Mouse (Mus musculus): Measurements from ENCODE around the gene Noto. TPM values are rescaled to one million over a fixed set of nuclear protein-coding genes. Genes with fewer than 3 reads are reported as not detected.

Noto gene
- polyA plus RNA-seq (2012; rRNA removed): not detected in 2 replicates

DNA sequence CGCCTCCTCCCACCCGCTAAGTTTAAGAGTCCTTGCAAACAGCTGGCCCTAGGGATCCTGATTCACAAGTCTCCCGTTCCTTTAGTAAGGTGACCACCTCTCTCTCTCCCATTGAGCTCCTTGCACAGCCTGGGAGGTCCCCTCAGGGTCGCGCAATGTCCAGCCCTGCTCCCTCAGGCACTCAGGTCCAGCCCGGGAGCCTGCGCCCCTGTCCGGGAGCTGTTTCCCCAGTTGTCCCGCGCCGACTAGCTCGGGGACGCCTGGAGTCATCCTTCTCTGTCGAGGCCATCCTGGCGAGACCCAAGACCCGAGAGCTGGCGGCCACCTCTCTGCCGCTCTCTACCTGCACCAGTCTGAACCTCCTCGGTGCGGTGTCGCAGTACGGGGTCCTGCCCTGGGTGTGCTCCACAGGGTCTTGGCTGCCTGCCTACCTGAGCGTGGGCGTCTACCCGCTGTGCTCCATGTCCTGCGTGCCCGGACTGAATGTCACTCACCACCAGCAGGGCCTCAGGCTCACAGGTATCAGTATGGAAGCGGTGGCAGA lies at the start of gene Noto:
Noto (plus strand) TSS at position 51 of the 544 bp plus-strand sequence.
- WGBS: 50% methylated on average over 28 of the region's 28 CpGs
- no peaks in the 10 kb centered on the region for H3K27me3 ChIP-seq (ENCODE audit: control insufficient read depth, insufficient read depth, low read length)
- no peak for DNase-seq (ENCODE audit: low read depth in 1 of 2, low spot score in 2 of 2)

DNA sequence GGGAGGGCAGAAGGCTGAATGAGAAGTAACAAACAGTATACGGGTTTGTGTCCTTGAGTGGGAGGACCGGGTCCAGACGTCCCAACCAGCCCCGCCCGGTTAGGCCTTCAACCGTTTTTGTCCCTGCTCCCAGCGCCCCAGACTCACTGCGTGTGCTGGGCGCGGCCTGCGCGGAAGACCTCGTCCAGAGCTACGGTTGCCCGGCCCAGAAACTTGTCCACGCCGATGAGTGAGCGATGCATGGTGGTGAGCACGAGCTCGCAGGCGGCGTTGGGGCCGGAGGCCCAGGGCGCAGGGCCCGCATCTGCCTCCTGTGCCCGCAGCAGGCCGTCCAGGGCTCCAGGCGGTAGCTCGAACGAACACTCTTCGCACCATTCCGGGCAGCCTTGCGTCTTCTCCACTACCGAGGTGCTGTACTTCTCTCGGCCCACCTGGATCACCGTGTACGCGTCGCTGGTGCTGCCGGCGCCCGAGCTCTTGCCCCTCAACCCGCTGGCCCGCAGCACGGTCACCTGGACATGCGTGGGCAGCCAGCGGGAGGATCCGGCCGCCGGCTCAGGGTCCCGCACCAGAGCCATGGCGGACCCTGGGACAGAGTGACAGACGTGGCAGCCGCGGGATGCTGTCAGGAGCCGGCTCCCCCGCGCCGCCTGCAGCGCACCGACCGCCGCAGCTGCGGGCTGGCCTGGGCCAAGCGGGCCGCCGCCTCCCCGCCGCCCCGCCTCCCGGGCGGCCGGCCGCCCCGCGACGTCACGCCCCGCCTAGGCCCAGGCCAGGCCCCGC lies 49.5 kb upstream of the Noto start, which contains the start of gene Rab11fip5:
Rab11fip5 (minus strand) TSS at position 684 of the 783 bp plus-strand sequence.
- DNase-seq (ENCODE audit: low read depth in 1 of 2, low spot score in 2 of 2): peak in 1 of 2 experiments; percentile 11
- Histone ChIP-seq H3K4me1 (ENCODE audit: control insufficient read depth, insufficient read depth, insufficient read length) (peaks cover 3% of the 10 kb centered on the region), H3K27ac (ENCODE audit: insufficient read depth, low read length) (peak within 1 kb of the TSS; percentile 46; the same call in 1 of the 2 replicates), H3K36me3 (ENCODE audit: control insufficient read depth, insufficient read depth, low read length) (no peaks in the 10 kb centered on the region), H3K27me3 (ENCODE audit: control insufficient read depth, insufficient read depth, low read length) (no peaks in the 10 kb centered on the region; the same call in none of the 2 replicates), H3K4me3 (ENCODE audit: extremely low read depth, insufficient read depth, insufficient read length) (peak within 1 kb of the TSS; percentile 77)
- 5% methylated on average over 80 of the region's 80 CpGs for WGBS
- TF ChIP-seq CTCF (IDR thresholded peaks at IDR 0.05; ENCODE audit: extremely low read depth, insufficient read depth, insufficient read length, insufficient replicate concordance) (no peak), POLR2A (IDR thresholded peaks at IDR 0.05; ENCODE audit: low read depth, low read length) (no peak)

More for the DNA sequence above, at the start of gene Noto:
- TF ChIP-seq POLR2A (IDR thresholded peaks at IDR 0.05; ENCODE audit: low read depth, low read length) (no peak), CTCF (IDR thresholded peaks at IDR 0.05; ENCODE audit: extremely low read depth, insufficient read depth, insufficient read length, insufficient replicate concordance) (no peak)
- H3K4me1 ChIP-seq (ENCODE audit: control insufficient read depth, insufficient read depth, insufficient read length): no peaks in the 10 kb centered on the region
- no peak within 1 kb of the TSS for H3K4me3 ChIP-seq (ENCODE audit: extremely low read depth, insufficient read depth, insufficient read length)
- H3K27ac ChIP-seq (ENCODE audit: insufficient read depth, low read length): no peak within 1 kb of the TSS
- no peaks in the 10 kb centered on the region for H3K36me3 ChIP-seq (ENCODE audit: control insufficient read depth, insufficient read depth, low read length)

DNA sequence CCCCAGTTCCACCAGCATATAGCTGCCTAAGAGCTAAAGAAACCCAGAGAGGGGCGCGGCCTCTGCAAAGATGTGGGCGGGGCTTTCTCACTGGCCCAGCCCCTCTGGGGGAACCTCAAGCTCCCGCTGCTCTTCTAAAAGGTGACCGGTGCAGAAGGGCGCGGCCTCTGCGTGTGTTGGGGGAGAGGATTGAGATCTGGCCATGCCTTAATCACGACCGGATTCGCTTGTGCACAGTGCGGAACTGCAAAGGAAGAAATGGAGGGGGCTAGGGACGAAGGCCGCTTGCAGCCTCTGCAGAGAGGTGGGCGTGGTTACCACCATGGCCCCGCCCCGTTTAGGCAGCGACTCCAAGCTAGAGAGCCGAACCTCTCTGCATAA lies 49.0 kb upstream of the Noto start:
- 1% methylated on average over 19 of the region's 19 CpGs for WGBS
- DNase-seq (ENCODE audit: low read depth in 1 of 2, low spot score in 2 of 2): peak; percentile 93 to 96
- H3K4me1 ChIP-seq (ENCODE audit: control insufficient read depth, insufficient read depth, insufficient read length): peaks cover 3% of the 10 kb centered on the region
- H3K27me3 ChIP-seq (ENCODE audit: control insufficient read depth, insufficient read depth, low read length): no peaks in the 10 kb centered on the region; the same call in none of the 2 replicates
- H3K36me3 ChIP-seq (ENCODE audit: control insufficient read depth, insufficient read depth, low read length): no peaks in the 10 kb centered on the region
- no peak overlapping the region for H3K27ac ChIP-seq (ENCODE audit: insufficient read depth, low read length)
- no peak for TF ChIP-seq POLR2A (IDR thresholded peaks at IDR 0.05; ENCODE audit: low read depth, low read length)
- no peak for TF ChIP-seq CTCF (IDR thresholded peaks at IDR 0.05; ENCODE audit: extremely low read depth, insufficient read depth, insufficient read length, insufficient replicate concordance)
- peak overlapping the region; percentile 77 for H3K4me3 ChIP-seq (ENCODE audit: extremely low read depth, insufficient read depth, insufficient read length)

- Histone ChIP-seq H3K4me3 (ENCODE audit: extremely low read depth, insufficient read depth, insufficient read length) (no peak overlapping the region), H3K36me3 (ENCODE audit: control insufficient read depth, insufficient read depth, low read length) (no peaks in the 10 kb centered on the region), H3K27ac (ENCODE audit: insufficient read depth, low read length) (no peak overlapping the region), H3K27me3 (ENCODE audit: control insufficient read depth, insufficient read depth, low read length) (no peaks in the 10 kb centered on the region; the same call in none of the 2 replicates), H3K4me1 (ENCODE audit: control insufficient read depth, insufficient read depth, insufficient read length) (peaks cover 9% of the 10 kb centered on the region)
- no peak for DNase-seq (ENCODE audit: low read depth in 1 of 2, low spot score in 2 of 2)
- 74% methylated on average over 4 of the region's 4 CpGs for WGBS
- TF ChIP-seq POLR2A (IDR thresholded peaks at IDR 0.05; ENCODE audit: low read depth, low read length) (no peak), CTCF (IDR thresholded peaks at IDR 0.05; ENCODE audit: extremely low read depth, insufficient read depth, insufficient read length, insufficient replicate concordance) (no peak)
Measured at GRCm38 (mm10) chr6:85377066-85377734, 46.5 kb upstream of the Noto start.

DNA sequence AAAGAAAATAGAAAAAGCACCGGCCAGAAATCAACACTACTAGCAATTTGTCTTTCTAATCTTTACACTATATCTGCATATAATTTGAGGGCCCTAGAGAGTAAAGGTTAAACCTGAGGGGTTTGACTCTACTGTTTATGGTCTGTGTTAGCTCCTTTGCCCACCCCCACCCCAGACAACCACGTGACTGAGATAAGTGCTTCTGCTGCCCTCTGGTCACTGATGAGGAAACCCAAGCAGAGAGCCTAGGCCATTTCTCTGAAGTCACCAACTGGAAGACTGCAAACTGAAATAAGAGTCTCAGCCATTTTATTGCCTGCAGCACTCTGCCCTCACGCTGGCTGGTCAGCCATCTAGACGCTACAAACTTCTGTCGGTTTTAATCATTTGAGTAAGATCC lies 45.8 kb upstream of the Noto start:
- TF ChIP-seq POLR2A (IDR thresholded peaks at IDR 0.05; ENCODE audit: low read depth, low read length) (no peak), CTCF (IDR thresholded peaks at IDR 0.05; ENCODE audit: extremely low read depth, insufficient read depth, insufficient read length, insufficient replicate concordance) (no peak)
- Histone ChIP-seq H3K4me3 (ENCODE audit: extremely low read depth, insufficient read depth, insufficient read length) (no peak overlapping the region), H3K4me1 (ENCODE audit: control insufficient read depth, insufficient read depth, insufficient read length) (peaks cover 9% of the 10 kb centered on the region), H3K36me3 (ENCODE audit: control insufficient read depth, insufficient read depth, low read length) (no peaks in the 10 kb centered on the region), H3K27ac (ENCODE audit: insufficient read depth, low read length) (no peak overlapping the region), H3K27me3 (ENCODE audit: control insufficient read depth, insufficient read depth, low read length) (no peaks in the 10 kb centered on the region; the same call in none of the 2 replicates)
- no peak for DNase-seq (ENCODE audit: low read depth in 1 of 2, low spot score in 2 of 2)
- 82% methylated on average over 5 of the region's 5 CpGs for WGBS

DNA sequence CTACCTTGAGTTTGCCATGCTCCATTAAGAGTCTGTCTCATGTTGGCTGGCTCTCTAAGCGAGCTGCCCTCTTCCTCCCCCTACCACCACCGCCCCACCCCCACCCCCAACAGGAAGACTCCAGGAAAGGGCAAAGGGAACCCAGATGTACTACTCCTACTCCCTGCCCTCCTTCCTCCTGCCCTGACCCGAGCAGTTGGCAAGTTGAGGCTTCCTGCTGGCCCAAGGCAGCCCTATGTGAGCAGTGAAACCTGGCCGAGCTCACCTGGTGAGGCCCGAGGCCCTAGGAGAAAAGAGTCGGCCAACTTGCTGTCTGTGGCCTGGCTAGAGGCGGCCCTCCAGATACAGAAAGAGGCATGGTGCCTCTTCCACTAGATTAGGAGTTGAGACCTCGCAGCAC lies 45.1 kb upstream of the Noto start:
- Histone ChIP-seq H3K36me3 (ENCODE audit: control insufficient read depth, insufficient read depth, low read length) (no peaks in the 10 kb centered on the region), H3K4me3 (ENCODE audit: extremely low read depth, insufficient read depth, insufficient read length) (no peak overlapping the region), H3K27ac (ENCODE audit: insufficient read depth, low read length) (no peak overlapping the region), H3K27me3 (ENCODE audit: control insufficient read depth, insufficient read depth, low read length) (no peaks in the 10 kb centered on the region; the same call in none of the 2 replicates), H3K4me1 (ENCODE audit: control insufficient read depth, insufficient read depth, insufficient read length) (peaks cover 9% of the 10 kb centered on the region)
- WGBS: 55% methylated on average over 8 of the region's 8 CpGs
- TF ChIP-seq CTCF (IDR thresholded peaks at IDR 0.05; ENCODE audit: extremely low read depth, insufficient read depth, insufficient read length, insufficient replicate concordance): no peak
- TF ChIP-seq POLR2A (IDR thresholded peaks at IDR 0.05; ENCODE audit: low read depth, low read length): no peak
- DNase-seq (ENCODE audit: low read depth in 1 of 2, low spot score in 2 of 2): no peak

All from spleen, adult 2 months (tissue).